Mouse (Mus musculus): ENCODE measurements around the gene Gm20388.

GRCm38 (mm10) chr8:123633801-123634200 is 3723.2 kb downstream of the Gm20388 start:
- TF ChIP-seq TAL1 (IDR thresholded peaks at IDR 0.05; ENCODE audit: low read length): no peak
- TF ChIP-seq GATA1 (IDR thresholded peaks at IDR 0.05; ENCODE audit: low read length): no peak

All from erythroblast, embryonic 14.5 days (primary cell).